Mouse (Mus musculus) heart, postnatal 0 days (tissue): ENCODE results near the gene Scd4.

Source experiments
- CTCF ChIP-seq: IDR thresholded peaks from 2 replicates; pipeline ENCODE4 v1.5.1; 2016; ENCODE audit warnings: antibody characterized with exemption, control low read depth, low read depth
- EP300 ChIP-seq: IDR thresholded peaks from 2 replicates; pipeline ENCODE4 v1.6.1; 2016; ENCODE audit warnings: antibody characterized with exemption, low read depth

DNA sequence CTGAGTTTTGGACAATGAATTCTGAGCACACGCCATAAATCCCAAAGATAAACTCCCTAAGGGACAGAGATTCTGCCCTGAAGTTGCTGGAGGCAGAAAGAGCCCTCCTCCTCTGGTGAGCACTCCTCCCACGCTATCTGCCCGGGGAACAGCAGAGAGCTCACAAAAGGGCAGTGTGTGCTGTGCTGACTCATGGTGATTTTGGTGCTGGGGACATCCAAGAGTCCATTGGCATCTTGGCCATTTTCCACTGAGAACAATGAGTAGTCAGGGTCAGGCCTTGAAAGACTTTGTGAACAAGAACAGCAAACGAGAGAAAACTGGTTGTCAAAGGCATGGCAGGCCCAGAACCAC, 20.9 kb upstream of the Scd4 start:
- TF ChIP-seq CTCF (no peak), EP300 (no peak)
